Mouse (Mus musculus): ENCODE measurements around the gene Fbxw4.

The Fbxw4 gene

GRCm38 (mm10) chr19:45610823-45611222, 49.3 kb downstream of the Fbxw4 start:
- no peak for DNase-seq

GRCm38 (mm10) chr19:45608648-45609339, 51.3 kb downstream of the Fbxw4 start:
- no peak for DNase-seq

- DNase-seq, result no peak
Observed at GRCm38 (mm10) chr19:45607479-45607878, 52.6 kb downstream of the Fbxw4 start.

- no peak for DNase-seq
Observed at GRCm38 (mm10) chr19:45606701-45607100, 53.4 kb downstream of the Fbxw4 start.

- no peak for DNase-seq
Observed at GRCm38 (mm10) chr19:45602606-45603005, 57.5 kb downstream of the Fbxw4 start.

GRCm38 (mm10) chr19:45597106-45597505, 63.0 kb downstream of the Fbxw4 start:
- no peak for DNase-seq

GRCm38 (mm10) chr19:45596434-45596833, 63.7 kb downstream of the Fbxw4 start:
- DNase-seq, result no peak

GRCm38 (mm10) chr19:45596019-45596418, 64.1 kb downstream of the Fbxw4 start:
- no peak for DNase-seq

GRCm38 (mm10) chr19:45595481-45595880, 64.6 kb downstream of the Fbxw4 start:
- DNase-seq, result no peak

- no peak for DNase-seq
Observed at GRCm38 (mm10) chr19:45594079-45594478, 66.0 kb downstream of the Fbxw4 start.

- no peak for DNase-seq
Observed at GRCm38 (mm10) chr19:45592916-45593315, 67.2 kb downstream of the Fbxw4 start.

GRCm38 (mm10) chr19:45591704-45592103, 68.4 kb downstream of the Fbxw4 start:
- no peak for DNase-seq

- no peak for DNase-seq
Observed at GRCm38 (mm10) chr19:45589761-45590160, 70.4 kb downstream of the Fbxw4 start.

GRCm38 (mm10) chr19:45587509-45588292, 72.4 kb downstream of the Fbxw4 start:
- DNase-seq, result no peak

GRCm38 (mm10) chr19:45586850-45587249, 73.3 kb downstream of the Fbxw4 start:
- DNase-seq, result no peak

GRCm38 (mm10) chr19:45584856-45585620, 75.1 kb downstream of the Fbxw4 start:
- DNase-seq, result no peak

- DNase-seq, result no peak
Observed at GRCm38 (mm10) chr19:45583136-45583535, 77.0 kb downstream of the Fbxw4 start.

- no peak for DNase-seq
Observed at GRCm38 (mm10) chr19:45582161-45582560, 78.0 kb downstream of the Fbxw4 start.

- peak; percentile 80 for DNase-seq
Observed at GRCm38 (mm10) chr19:45581257-45581656, 78.9 kb downstream of the Fbxw4 start.

- DNase-seq, result no peak
Observed at GRCm38 (mm10) chr19:45580235-45580634, 79.9 kb downstream of the Fbxw4 start.

GRCm38 (mm10) chr19:45579416-45579815, 80.7 kb downstream of the Fbxw4 start:
- no peak for DNase-seq

GRCm38 (mm10) chr19:45578976-45579375, 81.1 kb downstream of the Fbxw4 start:
- peak; percentile 39 for DNase-seq

- DNase-seq, result peak; percentile 74
Observed at GRCm38 (mm10) chr19:45577141-45577750, 82.9 kb downstream of the Fbxw4 start.

Data from thymus, postnatal 4 days (tissue).